Mouse (Mus musculus) urinary bladder, adult 18-20 months (tissue): ENCODE data around the gene Gm20916.
"Not testable (repeated sequence)": the region's sequence is repeated elsewhere in the genome, so short reads cannot be mapped to it uniquely, and the experiment has no call there.

Experiments
- DNase-seq, 2 experiments: peaks; one replicate each; pipeline ENCODE4 v3.0.0; 2022; ENCODE audit warnings: low spot score in 2 of 2, mixed read lengths in 2 of 2

Gene Gm20916

DNA sequence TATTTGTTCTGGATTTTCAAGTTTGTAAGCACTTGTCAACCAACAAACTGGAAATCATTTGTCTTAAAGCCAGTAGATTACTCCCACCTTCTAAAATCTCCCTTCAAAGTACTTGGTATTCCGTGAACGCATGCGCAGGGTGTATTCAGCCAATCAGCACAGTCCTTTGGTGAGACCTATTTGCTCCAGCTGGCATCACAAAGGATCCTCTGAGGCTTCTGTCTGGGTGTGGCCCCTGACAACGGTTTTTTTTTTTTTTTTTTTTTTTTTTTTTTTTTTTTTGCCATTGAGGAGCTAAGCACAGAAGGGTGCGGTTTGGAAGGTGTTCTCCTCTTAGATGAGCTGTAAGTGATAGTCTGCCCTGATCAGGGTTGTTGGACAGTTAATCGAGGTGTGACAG is at the start of gene Gm20916:
Gene Gm20916, plus strand, starts transcription at position 301 of the 400 bp plus-strand sequence.
- not testable (repeated sequence) for DNase-seq
